In the genomic region with DNA sequence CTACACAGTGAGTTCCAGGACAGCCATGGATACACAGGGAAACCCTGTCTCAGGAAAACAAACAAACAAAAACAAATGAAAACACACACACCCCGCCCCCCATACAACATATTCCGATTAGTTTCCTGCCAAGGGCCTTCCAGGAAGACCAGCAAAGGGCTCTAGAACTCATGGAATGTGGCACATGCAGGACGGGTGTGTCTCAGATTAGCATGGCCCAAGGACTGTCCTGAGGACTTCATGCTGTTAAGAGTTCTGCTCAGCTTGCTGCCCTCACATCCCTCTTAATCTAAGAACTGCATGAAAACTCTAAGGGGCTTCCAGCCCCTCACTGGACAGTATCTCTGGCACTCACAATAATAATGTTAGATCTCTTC, we compare ENCODE assay signal across 1 mouse cellular context.
TF ChIP-seq lines count a peak whose summit lies in the region.

No protein-coding gene starts in this region.

TF ChIP-seq in CH12.LX, 34 proteins besides CTCF, POLR2A, EP300 and RAD21 (continued from another document):
- TF ChIP-seq TBP (conservative IDR thresholded peaks at IDR 0.05; ENCODE audit: low read depth, low read length) = no peak
- TF ChIP-seq USF1 (IDR thresholded peaks at IDR 0.05; ENCODE audit: low read depth, low read length) = no peak
- no peak for TF ChIP-seq RCOR1 (conservative IDR thresholded peaks at IDR 0.05; ENCODE audit: low read depth, low read length)
- TF ChIP-seq MAFK (IDR thresholded peaks at IDR 0.05; ENCODE audit: insufficient replicate concordance, low read length) = no peak
- no peak for TF ChIP-seq KAT2A (IDR thresholded peaks at IDR 0.05; ENCODE audit: insufficient replicate concordance, low read length)
TF ChIP-seq in CH12.LX: peak in this region for 0.
